Mouse (Mus musculus) Muller cell, postnatal 12 days (primary cell): ENCODE measurements at regions not wholly inside any gene's neighbourhood (a gene's known extent, or its start where the extent isn't known, plus 50 kb on each side); places are given as distances from the start of the nearest gene placed in this dataset.

Source experiments
- DNase-seq: peaks from one replicate; pipeline ENCODE4 v3.0.0-alpha.2; 2015; ENCODE audit errors: inconsistent ontology term

DNA sequence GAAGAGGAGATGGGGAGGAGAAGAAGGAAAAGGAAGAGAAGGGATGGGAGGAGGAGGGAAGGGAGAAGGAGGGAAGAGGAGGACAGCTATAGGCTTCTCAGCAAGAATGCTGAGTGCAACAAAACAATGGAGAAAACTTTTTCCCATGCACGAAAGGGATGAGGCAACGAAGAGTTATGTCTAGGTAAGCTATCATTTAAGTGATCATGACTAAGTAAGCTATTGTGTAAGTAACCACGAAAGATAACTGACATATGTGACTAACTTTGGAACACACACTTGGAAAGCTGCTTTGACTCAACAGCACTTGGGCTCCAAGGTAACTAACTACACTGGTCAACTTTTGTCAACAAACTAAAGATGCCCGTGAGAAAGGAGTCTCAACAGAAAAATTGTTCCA, 50.9 kb upstream of the Fstl1 start:
- DNase-seq = no peak

DNA sequence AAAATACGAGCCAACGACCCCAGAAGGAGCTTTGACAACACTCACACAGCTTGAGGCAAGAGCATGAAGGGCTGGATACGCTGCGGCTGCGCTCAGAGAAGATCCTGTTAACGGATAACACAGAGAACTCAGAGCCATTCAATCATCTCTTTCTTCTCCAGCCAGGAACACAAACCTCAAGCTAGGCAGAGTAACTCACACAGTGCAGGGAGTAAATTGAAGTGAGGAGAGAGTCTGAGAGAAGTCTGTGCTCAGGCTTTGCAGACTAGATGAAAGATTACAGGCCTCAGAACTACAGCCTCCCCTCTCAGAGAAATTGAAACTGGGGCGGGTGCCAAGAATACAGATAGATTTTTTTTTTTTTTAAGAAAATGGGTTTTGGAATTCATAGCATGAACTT, 60.9 kb upstream of the Ndufb4 start:
- DNase-seq = no peak

DNA sequence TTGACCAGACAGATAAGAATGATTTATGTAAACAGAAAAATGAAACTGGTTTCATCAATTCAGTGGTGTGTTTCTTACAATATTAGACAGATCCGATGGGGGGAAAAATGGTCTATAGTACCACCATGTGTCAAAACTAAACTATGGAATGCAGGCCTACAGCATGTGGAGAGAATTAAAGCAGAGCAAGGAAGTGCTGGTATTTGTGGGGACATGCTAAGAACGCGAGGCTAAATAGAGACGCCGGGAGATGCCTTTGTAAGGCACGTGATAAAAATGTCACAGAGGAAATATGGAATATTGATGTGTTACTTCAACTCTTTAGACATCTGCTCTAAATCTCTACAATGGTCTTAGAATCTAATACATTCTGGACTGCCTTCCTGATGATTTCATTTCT, 60.0 kb upstream of the Ndufb4 start:
- DNase-seq = no peak

DNA sequence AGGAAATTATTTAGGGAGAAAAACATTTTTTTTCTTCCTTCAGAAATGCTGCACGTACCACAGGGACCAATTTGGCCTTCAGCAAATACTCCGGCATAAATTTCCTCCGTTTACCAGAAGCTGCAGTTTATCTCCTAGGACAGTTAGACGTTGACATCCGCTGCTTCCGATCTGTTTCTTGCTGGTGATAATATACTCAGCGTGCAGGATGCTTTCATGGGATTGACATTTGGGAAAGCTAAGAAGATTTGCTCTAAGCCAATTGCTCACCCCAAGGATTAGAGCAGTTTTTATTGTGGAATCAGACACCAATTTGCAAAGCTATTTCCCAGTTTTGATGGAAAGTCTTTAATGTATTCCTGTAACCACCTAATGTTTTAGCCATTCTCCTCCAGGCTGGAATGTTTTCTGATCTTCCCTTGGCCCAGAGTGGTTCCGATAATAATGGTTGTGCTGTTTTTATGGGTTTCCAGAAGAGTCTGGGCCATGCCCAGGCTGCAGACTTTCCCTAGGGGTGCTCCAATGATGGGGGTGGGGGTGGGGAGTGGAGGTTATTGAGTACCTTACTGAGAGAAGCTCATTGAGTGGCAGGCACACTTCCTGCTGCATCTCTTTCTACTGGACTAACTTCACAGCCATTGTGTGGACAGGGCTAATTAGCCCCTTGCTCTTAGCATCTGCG, 52.1 kb upstream of the Ndufb4 start:
- DNase-seq = no peak

DNA sequence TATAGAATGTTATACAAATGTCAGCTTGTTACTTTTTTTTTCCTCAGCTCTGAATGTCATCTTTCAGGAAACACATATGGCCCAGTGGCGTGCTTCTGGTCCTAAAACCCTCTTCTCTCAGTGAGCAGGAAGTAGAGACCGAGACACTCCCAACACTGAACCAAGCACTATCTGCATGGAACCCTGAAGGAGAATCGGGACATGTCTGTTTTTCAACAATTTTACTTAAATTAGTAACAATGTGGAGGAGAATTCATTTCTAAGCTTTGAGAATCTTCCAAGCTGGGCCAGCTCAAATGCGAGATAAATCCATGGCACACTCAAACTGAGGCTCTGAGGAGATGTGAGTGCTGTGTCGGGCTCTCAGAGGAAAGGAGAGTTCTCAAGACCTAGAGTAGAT, 51.0 kb upstream of the Ndufb4 start:
- DNase-seq = no peak

DNA sequence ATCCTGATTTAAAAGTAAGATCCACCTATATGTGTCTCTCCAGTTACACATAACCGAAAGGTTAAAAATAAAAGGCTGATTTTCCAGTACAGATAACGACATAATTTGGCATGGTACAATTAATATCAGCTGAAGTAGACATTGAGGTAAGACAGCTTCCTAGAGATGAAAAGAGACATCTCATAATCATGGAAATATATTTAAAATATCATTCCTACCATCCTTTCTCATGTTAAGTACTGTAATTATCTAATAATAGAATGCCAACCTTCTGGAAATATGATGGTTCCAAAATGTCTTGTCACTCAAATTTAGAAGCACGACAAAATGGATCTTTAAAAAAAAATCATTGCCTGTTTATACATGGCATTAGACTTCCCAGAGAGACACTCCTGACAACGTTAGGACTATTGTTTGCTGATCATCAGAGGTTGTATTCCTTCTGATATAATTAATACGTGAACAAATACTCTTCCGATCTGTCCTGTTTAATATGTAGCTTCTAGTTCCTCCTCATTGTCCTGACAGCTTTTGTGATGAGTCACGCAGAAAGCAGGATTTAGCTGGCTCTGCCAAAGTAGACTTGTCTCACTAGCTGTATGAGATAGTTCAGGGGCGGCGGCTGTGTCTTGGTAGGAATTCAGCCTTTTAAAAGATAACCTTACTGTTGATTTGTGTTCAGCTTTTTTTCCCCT, 50.4 kb upstream of the Ndufb4 start:
- DNase-seq = peak; percentile 80
